22 mouse cellular contexts compared by ENCODE assay signal in the genomic region with DNA sequence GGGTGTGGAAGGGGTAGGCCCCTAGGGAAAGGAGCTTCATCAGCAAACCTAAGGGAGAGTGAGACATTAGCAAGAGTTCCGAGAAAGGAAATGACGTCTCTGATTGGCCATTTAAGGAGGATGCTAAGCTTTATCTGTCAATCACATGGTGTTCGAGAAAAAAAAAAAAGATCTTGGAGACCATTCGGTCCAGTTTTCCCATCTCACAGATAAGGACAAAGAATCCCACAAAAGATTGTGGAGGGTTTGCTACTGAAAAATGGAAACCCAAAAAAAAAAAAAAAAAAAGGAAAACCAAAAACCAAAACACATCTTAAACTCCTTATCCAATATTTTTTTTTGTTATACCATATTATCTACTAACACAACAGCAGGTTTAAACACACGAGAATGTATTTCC. TPM values are rescaled to one million over a fixed set of nuclear protein-coding genes. Genes with fewer than 3 reads are reported as not detected.
DNase-seq lines count a peak whose midpoint lies in the region; ATAC-seq and TF ChIP-seq lines count a peak whose summit lies in the region.
"Had no signal": no experiment of that assay in that cellular context is flagged by ENCODE, and none has a peak within 500 bp of the region (broad histone marks: within the 10 kb centered on the region; RNA-seq: fewer than 3 reads in every experiment).

No protein-coding gene starts in this region.

- no peaks in the 10 kb centered on the region for H3K9me3 ChIP-seq in heart, embryonic 13.5 days
- H3K9me3 ChIP-seq in midbrain, embryonic 10.5 days (replicated peaks) = no peaks in the 10 kb centered on the region
- H3K9me3 ChIP-seq in midbrain, postnatal 0 days (ENCODE audit: low read length) = no peaks in the 10 kb centered on the region
- H3K9me3 ChIP-seq: embryonic facial prominence, embryonic 10.5 days; embryonic facial prominence, embryonic 15.5 days; hindbrain, embryonic 15.5 days; kidney, embryonic 15.5 days; midbrain, embryonic 15.5 days; neural tube, embryonic 12.5 days had no signal

- no peaks in the 10 kb centered on the region for H3K36me3 ChIP-seq in heart, embryonic 13.5 days
- peaks cover 11% of the 10 kb centered on the region; the same call in 1 of the 2 replicates for H3K36me3 ChIP-seq in midbrain, embryonic 10.5 days
- peaks cover 18% of the 10 kb centered on the region for H3K36me3 ChIP-seq in midbrain, postnatal 0 days (ENCODE audit: insufficient read depth, low read length)
- H3K36me3 ChIP-seq: embryonic facial prominence, embryonic 10.5 days; embryonic facial prominence, embryonic 15.5 days; kidney, embryonic 15.5 days had no signal

- no peak for TF ChIP-seq CTCF in cerebellum, adult 2 months (IDR thresholded peaks at IDR 0.05; ENCODE audit: borderline replicate concordance, insufficient read depth, low read depth, low read length)
- no peak for TF ChIP-seq CTCF in midbrain, postnatal 0 days (IDR thresholded peaks at IDR 0.05)

- H3K4me1 ChIP-seq in cerebellum, adult 2 months (ENCODE audit: control insufficient read depth, insufficient read depth, low read length) = peaks cover 36% of the 10 kb centered on the region
- peaks cover 18% of the 10 kb centered on the region for H3K4me1 ChIP-seq in heart, embryonic 13.5 days
- H3K4me1 ChIP-seq in midbrain, embryonic 10.5 days = peaks cover 42% of the 10 kb centered on the region
- H3K4me1 ChIP-seq in midbrain, postnatal 0 days (ENCODE audit: insufficient read depth, low read length) = peaks cover 6% of the 10 kb centered on the region; the same call in 1 of the 2 replicates
- H3K4me1 ChIP-seq: embryonic facial prominence, embryonic 15.5 days; kidney, embryonic 15.5 days had no signal

- intact Hi-C loops in heart, postnatal 10 days (cut with DNase I) = no loop called here

- H3K9ac ChIP-seq in heart, embryonic 13.5 days = no peak overlapping the region
- no peak overlapping the region for H3K9ac ChIP-seq in midbrain, postnatal 0 days (replicated peaks; ENCODE audit: low read length, poor library complexity, severe bottlenecking)
- H3K9ac ChIP-seq: embryonic facial prominence, embryonic 15.5 days; hindbrain, embryonic 15.5 days; lung, embryonic 14.5 days; midbrain, embryonic 15.5 days; neural tube, embryonic 12.5 days had no signal

- 35% methylated on average over 5 of the region's 5 CpGs for WGBS in cerebellum, adult 2 months
- 52% methylated on average over 5 of the region's 5 CpGs for WGBS in heart, embryonic 13.5 days
- WGBS in midbrain, embryonic 10.5 days = 47% methylated on average over 5 of the region's 5 CpGs
- WGBS in midbrain, postnatal 0 days = 48% methylated on average over 5 of the region's 5 CpGs

- no peak for TF ChIP-seq POLR2A in cerebellum, adult 2 months (IDR thresholded peaks at IDR 0.05; ENCODE audit: borderline replicate concordance, insufficient read depth, low read length)

- H3K27ac ChIP-seq in cerebellum, adult 2 months (ENCODE audit: insufficient read depth, low read length) = peak overlapping the region; percentile 61
- H3K27ac ChIP-seq in heart, embryonic 13.5 days (replicated peaks) = no peak overlapping the region
- peak overlapping the region; percentile 89 for H3K27ac ChIP-seq in midbrain, embryonic 10.5 days (replicated peaks)
- no peak overlapping the region for H3K27ac ChIP-seq in midbrain, postnatal 0 days (ENCODE audit: low read depth, low read length)
- H3K27ac ChIP-seq: embryonic facial prominence, embryonic 15.5 days; hindbrain, embryonic 15.5 days; kidney, embryonic 15.5 days; midbrain, embryonic 15.5 days; neural tube, embryonic 12.5 days; stomach, postnatal 0 days had no signal

- no peak overlapping the region for H3K4me3 ChIP-seq in cerebellum, adult 2 months (replicated peaks; ENCODE audit: insufficient read depth, low read depth, low read length)
- H3K4me3 ChIP-seq in heart, embryonic 13.5 days = no peak overlapping the region
- no peak overlapping the region for H3K4me3 ChIP-seq in midbrain, embryonic 10.5 days
- H3K4me3 ChIP-seq in midbrain, postnatal 0 days (ENCODE audit: low read depth, low read length) = no peak overlapping the region
- H3K4me3 ChIP-seq: hindbrain, embryonic 15.5 days; myocyte; neural tube, embryonic 12.5 days had no signal

- no peak for DNase-seq in cerebellum, adult 2 months
- DNase-seq in cerebellum, adult 9-10 months = no peak
- no peak for DNase-seq in heart, postnatal 10 days
- no peak for DNase-seq in midbrain, embryonic 10.5 days (ENCODE audit: low spot score)
- DNase-seq in midbrain, postnatal 0 days (ENCODE audit: low spot score) = no peak
- DNase-seq in spleen, postnatal 10 days (ENCODE audit: low spot score in 2 of 2) = no peak
- DNase-seq: cerebellum, adult 11-12 months; gastrocnemius, postnatal 10 days; right cerebral cortex, adult 18-20 months; thymus, adult 18-20 months had no signal

- H3K4me2 ChIP-seq in heart, embryonic 13.5 days = peak overlapping the region; percentile 68; the same call in 1 of the 2 replicates
- H3K4me2 ChIP-seq in midbrain, postnatal 0 days (ENCODE audit: low read depth, low read length, poor library complexity, severe bottlenecking) = no peak overlapping the region

- no peak for ATAC-seq in heart, embryonic 13.5 days (ENCODE audit: extremely low read depth, insufficient number of reproducible peaks, low FRiP score, low TSS enrichment)
- ATAC-seq in midbrain, postnatal 0 days (ENCODE audit: low FRiP score) = no peak
- ATAC-seq in monocyte, adult 5-6 weeks (replicated peaks; ENCODE audit: insufficient number of reproducible peaks, low FRiP score, low TSS enrichment, poor library complexity, severe bottlenecking) = no peak

- H3K27me3 ChIP-seq in cerebellum, adult 2 months (ENCODE audit: control insufficient read depth, insufficient read depth, low read length) = no peaks in the 10 kb centered on the region
- H3K27me3 ChIP-seq in heart, embryonic 13.5 days (replicated peaks) = no peaks in the 10 kb centered on the region
- no peaks in the 10 kb centered on the region for H3K27me3 ChIP-seq in midbrain, embryonic 10.5 days (ENCODE audit: low read depth, poor library complexity, severe bottlenecking)
- H3K27me3 ChIP-seq in midbrain, postnatal 0 days (ENCODE audit: insufficient read depth, low read length) = no peaks in the 10 kb centered on the region
- H3K27me3 ChIP-seq: embryonic facial prominence, embryonic 15.5 days; hindbrain, embryonic 15.5 days; kidney, embryonic 15.5 days; midbrain, embryonic 15.5 days; neural tube, embryonic 12.5 days had no signal

RNA-seq across cellular contexts. Expression of gene Aim2, which starts 1.5 kb away (rescaled TPM):
- polyA plus RNA-seq in cerebellum, adult 2 months (2012; rRNA removed) = 1.3 and 2.0 TPM in 2 replicates
- 1.4 and 2.3 TPM in 2 replicates for polyA plus RNA-seq in heart, embryonic 13.5 days (2015; fragmentation: Nextera tagmentation; extraction: Ambion mirVana)
- total RNA-seq in heart, postnatal 10 days (2021) = 1 to 10 TPM; 1.3 to 1.5 TPM
- 6.7 TPM in 2 replicates for polyA plus RNA-seq in midbrain, embryonic 10.5 days (2016; fragmentation: Nextera tagmentation; extraction: Ambion mirVana)
- total RNA-seq in midbrain, postnatal 0 days (2014; rRNA removed) = 0.66 and 2.8 TPM in 2 replicates
- 0.89 and 1.0 TPM in 2 replicates for polyA plus RNA-seq in midbrain, postnatal 0 days (2015; fragmentation: Nextera tagmentation; extraction: Ambion mirVana)
- 140 to 167 TPM (median 156 TPM) in 3 replicates for total RNA-seq in monocyte, adult 5-6 weeks (2017)

RNA-seq across cellular contexts. Expression of gene Ackr1, which starts 15.6 kb away (rescaled TPM):
- 250 and 253 TPM in 2 replicates for polyA plus RNA-seq in cerebellum, adult 2 months (2012; rRNA removed)
- polyA plus RNA-seq in heart, embryonic 13.5 days (2015; fragmentation: Nextera tagmentation; extraction: Ambion mirVana) = 2.1 and 2.9 TPM in 2 replicates
- total RNA-seq in heart, postnatal 10 days (2021) = under 1 TPM; 0.53 to 0.74 TPM
- 1.6 and 2.4 TPM in 2 replicates for polyA plus RNA-seq in midbrain, embryonic 10.5 days (2016; fragmentation: Nextera tagmentation; extraction: Ambion mirVana)
- total RNA-seq in midbrain, postnatal 0 days (2014; rRNA removed) = 38.0 and 52.3 TPM in 2 replicates
- 23.1 and 24.1 TPM in 2 replicates for polyA plus RNA-seq in midbrain, postnatal 0 days (2015; fragmentation: Nextera tagmentation; extraction: Ambion mirVana)
- total RNA-seq in monocyte, adult 5-6 weeks (2017) = not detected in 3 replicates
- polyA plus RNA-seq: C2C12, myocyte had no signal

RNA-seq across cellular contexts. Expression of gene Cadm3, which starts 18.3 kb away (rescaled TPM):
- polyA plus RNA-seq in cerebellum, adult 2 months (2012; rRNA removed) = 979 and 1,062 TPM in 2 replicates
- 0.31 and 0.71 TPM in 2 replicates for polyA plus RNA-seq in heart, embryonic 13.5 days (2015; fragmentation: Nextera tagmentation; extraction: Ambion mirVana)
- 1 to 10 TPM; 2.5 TPM for total RNA-seq in heart, postnatal 10 days (2021)
- 2.0 and 5.3 TPM in 2 replicates for polyA plus RNA-seq in midbrain, embryonic 10.5 days (2016; fragmentation: Nextera tagmentation; extraction: Ambion mirVana)
- 547 and 554 TPM in 2 replicates for total RNA-seq in midbrain, postnatal 0 days (2014; rRNA removed)
- 53.9 and 60.8 TPM in 2 replicates for polyA plus RNA-seq in midbrain, postnatal 0 days (2015; fragmentation: Nextera tagmentation; extraction: Ambion mirVana)
- total RNA-seq in monocyte, adult 5-6 weeks (2017) = 3.2 to 9.0 TPM (median 6.9 TPM) in 3 replicates

Comparison
In these comparisons a context has a peak if more than half of its experiments do, and no peak if none do; other contexts are left out.
1. H3K27ac ChIP-seq: peak in cerebellum, adult 2 months (single experiment) and midbrain, embryonic 10.5 days (single experiment); none in heart, embryonic 13.5 days (single experiment) and midbrain, postnatal 0 days (single experiment).
2. RNA of gene Ackr1, which starts 15.6 kb away (polyA plus RNA-seq): 250 to 253 TPM in cerebellum, adult 2 months; 23.1 to 24.1 TPM in midbrain, postnatal 0 days, 2.1 to 2.9 TPM in heart, embryonic 13.5 days and 1.6 to 2.4 TPM in midbrain, embryonic 10.5 days; every median in the first group is over 10 times any median in the second.